Mouse (Mus musculus): Measurements from ENCODE around the gene Olfr414. TPM values are rescaled to one million over a fixed set of nuclear protein-coding genes. Genes with fewer than 3 reads are reported as not detected.

Gene Olfr414
- polyA plus RNA-seq (2015; fragmentation: Nextera tagmentation; extraction: Ambion mirVana) = not detected in 2 replicates

DNA sequence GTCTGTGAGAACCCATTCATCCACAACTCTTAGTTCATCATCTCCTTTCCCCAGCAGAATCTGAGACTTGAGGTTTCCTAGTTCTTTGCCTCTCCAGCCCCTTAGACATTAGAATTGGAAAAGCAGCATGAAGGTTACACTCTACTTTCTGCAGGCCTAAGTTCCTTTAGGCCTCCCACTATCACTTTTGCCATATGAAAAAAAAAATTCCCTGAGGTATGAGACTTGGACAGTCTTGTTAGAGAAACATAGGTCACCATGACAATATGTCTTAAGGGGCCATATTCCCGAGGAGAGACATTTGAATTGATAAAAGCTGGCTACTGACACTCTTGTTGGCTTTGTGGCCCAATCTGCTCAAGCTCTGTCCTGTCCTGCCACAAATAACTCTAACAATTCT, at the start of gene Olfr414:
Gene Olfr414 (plus strand): TSS at position 301 of the 400 bp plus-strand sequence.

DNA sequence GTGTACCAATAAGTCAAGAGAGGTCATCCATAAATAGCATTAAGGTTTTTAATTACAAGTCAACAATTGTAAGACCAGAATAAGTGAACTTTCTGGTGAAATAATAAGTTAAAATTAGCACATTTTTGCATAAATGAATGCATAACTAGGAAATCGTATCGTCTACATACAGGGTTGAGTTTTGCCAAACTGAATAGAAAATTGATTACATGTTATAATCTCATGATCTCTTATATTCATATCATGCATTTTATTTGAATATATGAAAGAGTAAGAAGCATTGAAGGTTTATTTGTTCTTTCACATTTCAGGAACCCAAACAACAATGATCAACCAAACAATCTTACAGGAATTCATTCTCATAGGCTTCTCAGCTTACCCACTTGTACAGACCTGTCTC, 33.1 kb upstream of the Olfr414 start, which contains the start of gene Olfr248:
Gene Olfr248 (plus strand): TSS at position 301 of the 400 bp plus-strand sequence.

DNA sequence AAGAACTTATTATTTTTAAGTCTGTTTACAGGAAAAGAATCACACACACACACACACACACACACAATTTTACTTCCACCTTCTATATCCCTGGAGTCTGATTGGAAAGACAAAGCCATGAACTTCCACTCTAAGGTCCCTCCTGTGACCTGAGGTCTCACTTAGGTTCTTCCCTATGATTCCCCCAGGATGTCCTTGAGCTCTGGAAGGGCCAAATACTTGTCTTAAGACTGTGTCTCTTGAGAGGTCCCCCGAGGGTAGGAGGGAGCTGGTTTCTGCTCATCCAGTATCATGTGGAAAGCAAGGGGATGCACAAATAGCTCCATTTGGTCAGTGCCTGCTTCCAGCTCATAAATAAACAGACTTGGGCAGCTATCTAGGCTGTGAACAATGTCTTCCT, 17.9 kb downstream of the Olfr414 start, which contains the start of gene Olfr220:
Gene Olfr220 (plus strand): TSS at position 301 of the 400 bp plus-strand sequence.

Other genes starting within 250 kb of the Olfr414 start
- gene Olfr419, start 172.0 kb upstream of the Olfr414 start, polyA plus RNA-seq (2015; fragmentation: Nextera tagmentation; extraction: Ambion mirVana) = not detected in 2 replicates
- not detected in 2 replicates for gene Mptx1, start 93.5 kb upstream of the Olfr414 start, polyA plus RNA-seq (2015; fragmentation: Nextera tagmentation; extraction: Ambion mirVana)
- not detected in 2 replicates for gene Olfr417, start 58.9 kb upstream of the Olfr414 start, polyA plus RNA-seq (2015; fragmentation: Nextera tagmentation; extraction: Ambion mirVana)
- gene Olfr248, start 33.0 kb upstream of the Olfr414 start, polyA plus RNA-seq (2015; fragmentation: Nextera tagmentation; extraction: Ambion mirVana) = not detected in 2 replicates
- not detected in 2 replicates for gene Olfr220, start 18.0 kb downstream of the Olfr414 start, polyA plus RNA-seq (2015; fragmentation: Nextera tagmentation; extraction: Ambion mirVana)
- gene Fmn2, start 77.8 kb downstream of the Olfr414 start, polyA plus RNA-seq (2015; fragmentation: Nextera tagmentation; extraction: Ambion mirVana) = 0.04 and 0.05 TPM in 2 replicates

Measured in urinary bladder, postnatal 0 days (tissue).